In the genomic region with DNA sequence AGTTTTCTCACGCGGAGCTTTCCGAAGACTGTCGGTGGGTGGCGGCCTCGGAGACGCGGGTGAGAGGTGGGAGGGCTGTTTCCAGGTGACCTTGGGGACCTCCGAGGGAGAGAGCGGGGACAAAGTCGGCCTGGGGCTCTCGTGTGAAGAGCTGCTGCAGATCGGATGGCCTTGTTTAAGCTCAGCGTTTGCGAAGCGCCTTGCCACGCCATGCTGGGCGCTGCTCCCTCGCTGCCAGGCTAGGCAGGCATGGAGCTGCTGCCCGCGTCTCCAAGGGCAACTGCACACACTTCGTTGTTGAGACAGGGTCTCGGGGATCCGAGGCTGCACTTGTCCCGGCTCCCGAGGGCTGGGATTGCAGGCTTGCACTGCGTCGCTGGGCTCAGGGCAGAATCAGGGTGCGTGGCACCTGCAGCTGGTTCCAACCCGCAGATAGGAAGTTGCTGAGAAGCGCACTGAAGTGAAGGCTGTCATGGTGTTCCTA, we compare ENCODE assay signal across 8 mouse cellular contexts. TPM values are rescaled to one million over a fixed set of nuclear protein-coding genes. Genes with fewer than 3 reads are reported as not detected.
A peak's percentile ranks its signal among the peaks of the same experiment; 100 is the strongest.
DNase-seq lines count a peak whose midpoint lies in the region; ATAC-seq and TF ChIP-seq lines count a peak whose summit lies in the region.

A gene (minus strand): TSS at position 434 of the 484 bp plus-strand sequence.

- H3K9ac ChIP-seq in lung, postnatal 0 days (replicated peaks; ENCODE audit: low read depth) = peak within 1 kb of the TSS; percentile 74
- peak within 1 kb of the TSS; percentile 84 for H3K9ac ChIP-seq in midbrain, embryonic 14.5 days (replicated peaks; ENCODE audit: low read length)

- no peak for TF ChIP-seq EP300 in lung, postnatal 0 days (IDR thresholded peaks at IDR 0.05)

- no peaks in the 10 kb centered on the region for H3K27me3 ChIP-seq in lung, postnatal 0 days (replicated peaks; ENCODE audit: insufficient read depth, low read length)
- H3K27me3 ChIP-seq in midbrain, embryonic 14.5 days (ENCODE audit: control insufficient read depth, insufficient read depth, low read length) = no peaks in the 10 kb centered on the region

- H3K4me3 ChIP-seq in lung, postnatal 0 days (ENCODE audit: low read depth, low read length) = peak within 1 kb of the TSS; percentile 85
- H3K4me3 ChIP-seq in midbrain, embryonic 14.5 days (replicated peaks; ENCODE audit: low read depth, low read length) = peak within 1 kb of the TSS; percentile 91

- peak; percentile 26 for ATAC-seq in lung, postnatal 0 days
- ATAC-seq in granulocyte monocyte progenitor cell, adult 5-6 weeks (replicated peaks; ENCODE audit: poor library complexity, severe bottlenecking) = peak; percentile 16
- ATAC-seq in midbrain, embryonic 14.5 days (ENCODE audit: low FRiP score, low TSS enrichment) = peak; percentile 55

- TF ChIP-seq CTCF in lung, postnatal 0 days (IDR thresholded peaks at IDR 0.05) = no peak; the same call in none of the 2 replicates

- peak within 1 kb of the TSS; percentile 95 for H3K4me2 ChIP-seq in lung, postnatal 0 days (replicated peaks; ENCODE audit: low read depth, low read length)
- peak within 1 kb of the TSS; percentile 73 for H3K4me2 ChIP-seq in midbrain, embryonic 14.5 days (ENCODE audit: low read length)

- no peak for DNase-seq in lung, postnatal 0 days (ENCODE audit: low spot score)
- DNase-seq in lung, postnatal 4 days = no peak
- DNase-seq in c-Kit-positive CD71-negative TER-119-negative erythroid progenitor cells, embryonic 14.5 days (ENCODE audit: low read depth) = peak; percentile 4
- DNase-seq in layer of hippocampus, postnatal 14 days (ENCODE audit: low spot score in 2 of 2) = no peak
- no peak for DNase-seq in midbrain, embryonic 14.5 days
- no peak for DNase-seq in right cerebral cortex, postnatal 14 days
- DNase-seq in testis, postnatal 14 days (ENCODE audit: low spot score) = no peak

- H3K9me3 ChIP-seq in lung, postnatal 0 days (ENCODE audit: low read length) = no peaks in the 10 kb centered on the region
- H3K9me3 ChIP-seq in midbrain, embryonic 14.5 days (ENCODE audit: control insufficient read depth, low read length) = no peaks in the 10 kb centered on the region

- peaks cover 7% of the 10 kb centered on the region; the same call in 1 of the 2 replicates for H3K4me1 ChIP-seq in lung, postnatal 0 days (ENCODE audit: insufficient read depth, low read depth, low read length)
- H3K4me1 ChIP-seq in midbrain, embryonic 14.5 days (ENCODE audit: control insufficient read depth, insufficient read depth, low read length) = peaks cover 14% of the 10 kb centered on the region

- peaks cover 5% of the 10 kb centered on the region; the same call in 1 of the 2 replicates for H3K36me3 ChIP-seq in lung, postnatal 0 days (ENCODE audit: insufficient read depth, low read length)
- H3K36me3 ChIP-seq in midbrain, embryonic 14.5 days (ENCODE audit: control insufficient read depth, insufficient read depth, low read length) = peaks cover 28% of the 10 kb centered on the region

- H3K27ac ChIP-seq in lung, postnatal 0 days (ENCODE audit: low read length) = peak within 1 kb of the TSS; percentile 82
- H3K27ac ChIP-seq in midbrain, embryonic 14.5 days (replicated peaks; ENCODE audit: low read depth, low read length) = peak within 1 kb of the TSS; percentile 85

- WGBS in lung, postnatal 0 days = 1% methylated on average over 28 of the region's 31 CpGs
- under 1% methylated on average over 31 of the region's 31 CpGs for WGBS in midbrain, embryonic 14.5 days

RNA-seq across cellular contexts. Expression of the gene that starts here (rescaled TPM):
- 15.4 and 16.1 TPM in 2 replicates for polyA plus RNA-seq in lung, postnatal 0 days (2015; fragmentation: Nextera tagmentation; extraction: Ambion mirVana)
- total RNA-seq in granulocyte monocyte progenitor cell, adult 5-6 weeks (2014; fragmentation: Nextera tagmentation) = 22.1 and 64.1 TPM in 2 replicates
- 42.6 and 62.5 TPM in 2 replicates for total RNA-seq in granulocyte monocyte progenitor cell, adult 5-6 weeks (2017)
- total RNA-seq in layer of hippocampus, postnatal 14 days (2021) = 10 to 100 TPM; 17.6 to 22.1 TPM
- 37.0 and 39.0 TPM in 2 replicates for polyA plus RNA-seq in midbrain, embryonic 14.5 days (2014; fragmentation: Nextera tagmentation; extraction: Ambion mirVana)
